Mouse (Mus musculus) adrenal gland, postnatal 36 days (tissue): Measurements from ENCODE around the gene Glo1. TPM values are rescaled to one million over a fixed set of nuclear protein-coding genes. Genes with fewer than 3 reads are reported as not detected.

Experiments used
- total RNA-seq, 2 experiments: library from RNA; stranded (reverse); gene quantifications; 2 replicates each; pipeline ENCODE4 v1.2.3; 2021

Glo1 gene
- total RNA-seq, 2 experiments from 2014 or later: 134 to 137 TPM

Other genes starting within 250 kb of the Glo1 start
- gene Btbd9, start 50.4 kb downstream of the Glo1 start, total RNA-seq: 10 to 100 TPM; 35.6 to 45.4 TPM
- under 1 TPM; 0.36 to 0.46 TPM for gene Dnah8, start 2.5 kb downstream of the Glo1 start, total RNA-seq